Mouse (Mus musculus): ENCODE results near the gene Apol9b.
A peak's percentile ranks its signal among the peaks of the same experiment; 100 is the strongest.

Gene Apol9b

DNA sequence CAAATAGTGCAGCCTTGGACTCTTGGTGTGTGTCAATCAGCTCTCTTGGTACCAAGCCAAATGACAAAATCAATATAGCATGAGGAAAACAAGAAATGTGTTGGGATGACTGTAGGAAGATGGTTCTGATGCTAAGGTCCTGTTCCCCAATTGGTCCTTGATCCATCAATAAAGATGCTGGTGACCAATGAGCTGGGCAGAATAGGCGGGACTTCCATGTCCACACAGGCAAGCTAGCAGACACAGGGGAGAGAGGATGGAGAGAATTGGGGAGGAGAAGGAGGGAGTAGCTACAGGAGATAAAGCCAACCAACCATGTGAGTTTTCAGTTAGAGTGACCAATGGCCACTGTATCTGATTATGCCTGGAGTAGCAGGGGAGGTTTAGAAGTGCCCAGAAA is 17.5 kb downstream of the Apol9b start:
- DNase-seq (ENCODE audit: low spot score in 2 of 2) = no peak

DNA sequence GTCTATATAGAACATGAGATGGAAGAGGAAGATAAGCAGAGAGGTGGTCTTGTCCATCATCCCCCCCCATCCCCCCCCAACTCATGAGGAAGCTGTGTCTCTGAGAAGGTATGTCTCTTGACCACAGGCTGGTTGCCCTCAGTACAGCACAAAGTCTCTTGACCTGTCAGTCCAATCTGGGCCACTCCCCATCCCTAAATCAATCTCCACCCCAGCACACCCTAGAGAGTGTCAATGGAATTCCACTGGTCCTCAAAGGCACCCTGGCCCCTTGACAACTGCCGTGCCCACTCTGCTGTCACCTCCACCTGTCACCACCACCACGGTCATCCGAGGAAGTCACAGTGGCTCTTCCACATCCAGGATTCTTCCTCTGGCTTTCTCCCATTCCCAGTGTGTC is 19.6 kb downstream of the Apol9b start:
- DNase-seq (ENCODE audit: low spot score in 2 of 2) = no peak

- DNase-seq (ENCODE audit: low spot score in 2 of 2) = no peak
These were observed 20.9 kb downstream of the Apol9b start for GRCm38 (mm10) chr15:77749717-77750116.

DNA sequence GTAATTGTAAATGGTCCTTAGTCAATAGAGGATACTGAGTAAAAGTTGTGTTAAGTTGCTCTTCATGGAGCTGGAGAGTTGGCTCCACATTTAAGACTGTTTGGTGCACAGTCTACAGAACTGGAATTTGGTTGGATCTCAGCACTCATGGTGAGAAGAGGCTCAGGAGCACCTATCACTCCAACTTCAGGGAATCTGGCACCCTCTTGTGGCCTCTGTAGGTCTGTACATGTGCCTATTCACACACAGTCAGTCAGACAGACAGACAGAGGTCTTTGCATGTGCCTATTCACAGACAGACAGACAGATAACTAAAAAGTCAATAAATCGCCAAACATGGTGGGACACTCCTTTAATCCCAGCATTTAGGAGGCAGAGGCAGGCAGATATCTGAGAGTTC is 21.6 kb downstream of the Apol9b start:
- DNase-seq (ENCODE audit: low spot score in 2 of 2) = no peak

DNA sequence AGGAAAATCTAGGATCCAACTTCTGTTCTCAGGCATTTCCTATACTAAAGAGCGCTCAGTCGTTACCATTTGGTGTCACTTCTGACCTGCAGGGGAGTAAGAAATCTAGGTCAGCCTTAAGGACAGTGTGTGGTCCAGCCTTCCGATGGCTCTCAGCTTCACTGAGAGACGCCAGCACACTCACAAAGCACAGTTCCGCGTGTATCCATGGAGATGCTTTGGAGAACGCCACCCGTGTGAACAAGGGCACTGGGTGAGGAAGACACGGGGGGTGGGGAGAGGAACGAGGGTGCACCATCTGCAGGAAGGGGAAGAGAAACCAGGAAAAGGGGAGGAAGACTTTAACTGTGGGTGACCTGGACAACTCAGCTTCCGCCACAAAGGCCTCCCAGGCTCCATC is 23.6 kb downstream of the Apol9b start:
- no peak for DNase-seq (ENCODE audit: low spot score in 2 of 2)

GRCm38 (mm10) chr15:77755132-77755531 is 26.3 kb downstream of the Apol9b start:
- no peak for DNase-seq (ENCODE audit: low spot score in 2 of 2)

DNA sequence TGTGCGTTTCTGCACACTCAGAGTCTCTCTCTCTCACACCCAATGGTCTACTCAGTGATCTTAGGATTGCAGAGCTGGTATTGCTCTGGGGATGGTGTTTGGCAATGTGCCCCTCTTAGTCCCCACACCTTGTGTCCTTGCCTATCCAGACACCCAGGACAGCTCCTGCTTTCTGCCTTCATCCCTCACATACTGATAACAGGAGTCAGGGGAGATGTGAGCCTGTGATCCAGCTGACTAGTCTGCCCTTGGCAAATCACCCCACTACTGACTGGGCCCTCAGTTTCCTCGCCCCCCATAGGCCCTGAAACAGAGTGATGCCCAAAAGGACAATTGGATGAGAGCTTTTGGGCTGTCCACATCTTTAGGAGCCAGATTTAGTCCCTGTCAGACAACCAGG is 27.2 kb downstream of the Apol9b start:
- no peak for DNase-seq (ENCODE audit: low spot score in 2 of 2)

DNA sequence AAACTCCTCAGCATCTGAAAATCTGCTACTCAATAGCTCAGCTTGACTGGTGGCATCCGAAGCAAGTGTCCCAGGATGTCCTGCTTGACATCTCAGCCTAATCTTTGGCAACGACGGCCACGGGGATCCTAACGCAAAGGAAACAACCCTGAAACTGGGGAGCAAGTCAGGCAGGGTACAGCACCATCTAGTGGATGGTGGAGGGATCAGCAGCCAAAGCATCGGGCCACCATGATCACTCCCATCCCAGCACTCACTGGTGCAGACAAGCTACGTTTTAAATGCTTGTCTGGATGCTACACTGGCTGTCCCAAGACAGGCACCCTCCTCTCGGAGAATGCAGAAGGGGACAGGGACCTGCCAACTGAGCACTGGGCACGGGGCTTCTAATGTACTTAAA is 28.0 kb downstream of the Apol9b start, which contains the start of gene Apol8:
TSS of gene Apol8 (minus strand) at position 156 of the 400 bp plus-strand sequence.
- peak in 1 of 2 experiments; percentile 75 for DNase-seq (ENCODE audit: low spot score in 2 of 2)

GRCm38 (mm10) chr15:77757586-77758226 is 28.9 kb downstream of the Apol9b start:
- DNase-seq (ENCODE audit: low spot score in 2 of 2) = no peak

DNA sequence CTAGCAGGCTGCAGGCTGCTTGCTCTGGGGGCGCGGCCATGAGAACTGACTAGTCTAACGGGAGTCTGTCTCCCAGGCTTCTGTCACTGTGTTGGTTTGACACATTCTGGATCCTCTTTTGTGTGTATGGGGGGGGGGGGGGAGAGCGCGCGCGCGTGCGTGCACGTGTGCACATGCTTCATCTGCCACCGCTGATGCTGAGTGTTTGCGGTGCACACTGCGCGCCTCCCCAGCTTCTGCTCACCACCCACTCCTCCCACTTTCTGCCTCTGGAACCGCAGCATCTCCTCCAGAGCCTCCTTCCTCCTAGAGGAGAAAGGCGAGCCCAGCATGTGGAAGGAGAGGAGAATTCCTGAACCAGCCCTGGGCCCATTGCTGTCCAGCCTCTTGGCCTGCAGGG is 31.2 kb downstream of the Apol9b start:
- DNase-seq (ENCODE audit: low spot score in 2 of 2) = no peak

- DNase-seq (ENCODE audit: low spot score in 2 of 2) = no peak
These were observed 32.2 kb downstream of the Apol9b start for GRCm38 (mm10) chr15:77761083-77761482.

- DNase-seq (ENCODE audit: low spot score in 2 of 2) = no peak
These were observed 32.9 kb downstream of the Apol9b start for GRCm38 (mm10) chr15:77761561-77762380.

DNA sequence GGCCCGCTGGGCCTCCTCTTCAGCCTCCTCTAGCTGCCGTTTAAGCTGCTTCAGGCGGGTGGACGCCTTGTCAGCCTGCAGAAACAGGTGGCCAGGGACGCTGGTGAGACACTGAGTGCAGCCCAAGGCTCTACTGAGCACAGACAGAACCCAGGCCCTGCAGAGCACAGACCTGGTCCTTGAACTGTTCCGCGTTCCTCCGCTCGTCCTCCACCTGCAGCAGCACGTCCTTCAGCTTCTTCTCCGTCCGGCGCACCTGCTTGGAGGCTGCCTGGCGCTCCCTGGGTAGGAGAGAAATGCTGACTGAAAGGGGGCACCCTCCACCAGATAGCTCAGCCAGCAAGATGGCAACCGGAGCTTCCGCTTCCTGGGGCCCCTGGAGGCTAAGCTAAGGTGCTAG is 34.2 kb downstream of the Apol9b start:
- no peak for DNase-seq (ENCODE audit: low spot score in 2 of 2)

GRCm38 (mm10) chr15:77763702-77764101 is 34.9 kb downstream of the Apol9b start:
- DNase-seq (ENCODE audit: low spot score in 2 of 2) = no peak

GRCm38 (mm10) chr15:77764391-77765006 is 35.7 kb downstream of the Apol9b start:
- DNase-seq (ENCODE audit: low spot score in 2 of 2) = no peak

GRCm38 (mm10) chr15:77765484-77766093 is 36.8 kb downstream of the Apol9b start:
- DNase-seq (ENCODE audit: low spot score in 2 of 2) = no peak

DNA sequence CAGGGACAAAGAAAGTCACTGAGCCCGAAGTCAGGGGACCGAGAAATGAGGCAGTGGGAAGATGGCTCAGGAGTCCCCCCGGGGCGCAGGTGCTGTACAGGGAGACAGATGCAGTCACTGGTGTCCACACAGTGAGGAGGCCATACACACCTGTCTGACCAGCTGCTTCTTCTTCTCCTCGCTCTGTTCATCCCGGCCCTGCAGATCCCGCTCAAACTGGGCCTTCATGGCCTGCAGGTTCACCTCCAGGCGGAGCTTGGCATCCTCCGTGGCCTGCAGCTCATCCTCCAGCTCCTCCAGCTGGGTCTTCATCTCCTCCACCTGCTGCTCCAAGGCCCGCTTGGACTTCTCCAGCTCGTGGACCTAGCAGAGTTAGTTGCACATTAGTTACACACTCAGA is 38.1 kb downstream of the Apol9b start:
- no peak for DNase-seq (ENCODE audit: low spot score in 2 of 2)

DNA sequence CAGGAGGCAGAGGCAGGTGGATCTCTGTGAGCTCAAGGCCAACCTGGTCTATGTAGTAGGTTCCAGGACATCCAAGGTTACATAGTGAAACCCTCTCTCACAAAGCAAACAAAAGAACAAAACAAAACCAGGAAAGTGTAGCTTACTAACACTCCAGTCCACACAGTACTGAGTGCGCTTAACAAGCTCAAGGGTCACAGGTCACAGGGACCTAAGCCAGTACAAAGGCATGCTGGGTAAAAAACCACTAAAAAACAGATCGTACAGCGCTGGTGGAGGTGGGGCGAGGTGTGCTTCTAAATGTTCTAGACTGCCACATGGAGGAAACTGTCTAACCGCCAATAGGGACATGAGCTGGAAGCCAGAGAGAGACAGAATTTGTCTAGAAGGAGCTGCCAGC is 41.5 kb downstream of the Apol9b start:
- no peak for DNase-seq (ENCODE audit: low spot score in 2 of 2)

DNA sequence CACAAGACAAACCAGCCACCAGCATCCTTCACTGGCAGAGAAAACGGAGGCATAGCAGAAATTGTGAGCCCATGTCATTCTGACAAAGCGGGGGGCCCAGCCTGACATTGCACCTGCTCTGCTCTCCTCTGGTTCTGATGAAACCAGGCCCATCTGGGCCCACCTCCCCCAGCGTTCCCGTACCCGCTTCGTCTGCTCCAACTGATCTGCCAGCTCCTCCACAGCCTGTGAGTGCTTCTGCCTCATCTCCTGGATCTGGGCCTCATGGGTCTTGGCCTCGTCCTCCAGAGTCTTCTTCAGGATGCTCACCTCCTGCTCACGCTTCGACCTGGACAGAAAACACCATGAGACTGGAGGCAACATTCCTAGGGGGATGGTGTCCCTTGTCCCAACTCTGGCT is 42.1 kb downstream of the Apol9b start:
- no peak for DNase-seq (ENCODE audit: low spot score in 2 of 2)

- no peak for DNase-seq (ENCODE audit: low spot score in 2 of 2)
These were observed 44.5 kb downstream of the Apol9b start for GRCm38 (mm10) chr15:77773099-77773915.

DNA sequence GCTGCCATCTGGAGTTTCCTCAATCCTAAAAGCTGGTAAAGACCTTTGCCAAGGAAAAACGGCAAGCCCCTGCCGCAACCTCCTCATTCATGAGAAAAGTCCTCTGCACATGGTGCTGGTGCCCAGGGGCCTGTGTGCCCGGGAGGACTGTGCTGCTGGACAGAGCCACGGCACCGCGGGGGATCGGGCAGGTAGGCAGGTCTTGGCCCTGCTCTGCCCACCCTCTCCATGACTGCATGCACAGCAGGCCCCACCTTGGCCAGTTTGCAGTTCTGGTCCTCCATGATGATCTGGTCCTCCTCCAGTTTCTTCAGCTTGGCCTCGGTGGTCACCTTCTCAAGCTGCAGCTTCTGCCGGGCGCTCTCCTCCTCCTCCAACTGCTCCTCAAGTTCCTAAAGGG is 45.5 kb downstream of the Apol9b start:
- no peak for DNase-seq (ENCODE audit: low spot score in 2 of 2)

Data from left cerebral cortex, adult 9 months (tissue).